ENCODE assay signal across 27 mouse cellular contexts in genomic region chr5:73066946-73067345, GRCm38 (mm10).
DNase-seq lines count a peak whose midpoint lies in the region; ATAC-seq and TF ChIP-seq lines count a peak whose summit lies in the region.
"Had no signal": no experiment of that assay in that cellular context is flagged by ENCODE, and none has a peak within 500 bp of the region (broad histone marks: within the 10 kb centered on the region; RNA-seq: fewer than 3 reads in every experiment).

No protein-coding gene starts in this region.

- no peaks in the 10 kb centered on the region for H3K9me3 ChIP-seq in kidney, embryonic 14.5 days (ENCODE audit: control insufficient read depth, low read length)
- H3K9me3 ChIP-seq in liver, embryonic 11.5 days (ENCODE audit: control insufficient read depth, low read length) = no peaks in the 10 kb centered on the region
- no peaks in the 10 kb centered on the region for H3K9me3 ChIP-seq in liver, postnatal 0 days (ENCODE audit: low read length)
- H3K9me3 ChIP-seq in midbrain, embryonic 15.5 days = no peaks in the 10 kb centered on the region
- H3K9me3 ChIP-seq: embryonic facial prominence, embryonic 12.5 days; forebrain, embryonic 15.5 days; heart, embryonic 15.5 days; hindbrain, embryonic 13.5 days; midbrain, embryonic 10.5 days had no signal

- DNase-seq in kidney, adult 18-20 months = peak; percentile 16
- peak; percentile 65 for DNase-seq in ZHBTc4 (ENCODE audit: low read depth, low spot score)
- DNase-seq in liver, embryonic 11.5 days (ENCODE audit: low spot score) = no peak
- no peak for DNase-seq in liver, postnatal 0 days
- DNase-seq in gastrocnemius, postnatal 4 days (ENCODE audit: low spot score in 2 of 2) = no peak
- DNase-seq in retina, postnatal 1 day = no peak
- DNase-seq: adrenal gland, postnatal 14 days; B cell, adult 2 months; cerebellum, adult 11 months; cerebellum, adult 9-10 months; embryo, embryonic 11 days; gastrocnemius, adult 2 months; gastrocnemius, postnatal 36 days; heart, postnatal 36 days; kidney, postnatal 36 days; lung, embryonic 14.5 days; lung, postnatal 14 days; right cerebral cortex, adult 18-20 months; spleen, adult 18-20 months had no signal

- TF ChIP-seq EP300 in liver, postnatal 0 days (IDR thresholded peaks at IDR 0.05; ENCODE audit: low read depth) = no peak

- H3K9ac ChIP-seq in kidney, embryonic 14.5 days (ENCODE audit: low read depth, low read length) = no peak overlapping the region
- H3K9ac ChIP-seq in liver, embryonic 11.5 days (ENCODE audit: low read depth, low read length) = no peak overlapping the region
- H3K9ac ChIP-seq in liver, postnatal 0 days (replicated peaks) = no peak overlapping the region
- H3K9ac ChIP-seq in midbrain, embryonic 15.5 days = no peak overlapping the region
- H3K9ac ChIP-seq: embryonic facial prominence, embryonic 12.5 days; forebrain, embryonic 15.5 days; heart, embryonic 15.5 days; hindbrain, embryonic 13.5 days; lung, embryonic 14.5 days had no signal

- no peak overlapping the region for H3K27ac ChIP-seq in kidney, embryonic 14.5 days (ENCODE audit: low read depth, low read length)
- H3K27ac ChIP-seq in liver, embryonic 11.5 days (ENCODE audit: low read depth, low read length) = no peak overlapping the region
- H3K27ac ChIP-seq in liver, postnatal 0 days (ENCODE audit: low read depth) = no peak overlapping the region
- H3K27ac ChIP-seq in midbrain, embryonic 15.5 days = no peak overlapping the region
- H3K27ac ChIP-seq: embryonic facial prominence, embryonic 12.5 days; forebrain, embryonic 15.5 days; gastrocnemius, adult 2 months; heart, embryonic 15.5 days; hindbrain, embryonic 13.5 days; midbrain, embryonic 10.5 days had no signal

- 52% methylated on average over 6 of the region's 6 CpGs for WGBS in kidney, embryonic 14.5 days
- WGBS in liver, embryonic 11.5 days = 50% methylated on average over 6 of the region's 6 CpGs
- 47% methylated on average over 6 of the region's 6 CpGs for WGBS in liver, postnatal 0 days (ENCODE audit: insufficient replicate concordance)
- 55% methylated on average over 6 of the region's 6 CpGs for WGBS in midbrain, embryonic 15.5 days

- 0 out of 2 replicates have a peak, but pooled peaks cover 4% of the 10 kb centered on the region for H3K4me1 ChIP-seq in kidney, embryonic 14.5 days (ENCODE audit: control insufficient read depth, insufficient read depth, low read length)
- H3K4me1 ChIP-seq in liver, embryonic 11.5 days (replicated peaks; ENCODE audit: control insufficient read depth, insufficient read depth, low read length) = no peaks in the 10 kb centered on the region
- H3K4me1 ChIP-seq in liver, postnatal 0 days (ENCODE audit: insufficient read depth) = no peaks in the 10 kb centered on the region
- H3K4me1 ChIP-seq in midbrain, embryonic 15.5 days = no peaks in the 10 kb centered on the region
- H3K4me1 ChIP-seq: heart, embryonic 15.5 days; midbrain, embryonic 10.5 days had no signal

- H3K36me3 ChIP-seq in kidney, embryonic 14.5 days (ENCODE audit: control insufficient read depth, insufficient read depth, low read length) = peaks cover 42% of the 10 kb centered on the region
- H3K36me3 ChIP-seq in liver, embryonic 11.5 days (ENCODE audit: control insufficient read depth, insufficient read depth, low read length) = peaks cover 41% of the 10 kb centered on the region
- H3K36me3 ChIP-seq in liver, postnatal 0 days (replicated peaks; ENCODE audit: insufficient read depth, low read length) = peaks cover 80% of the 10 kb centered on the region
- H3K36me3 ChIP-seq in midbrain, embryonic 15.5 days (replicated peaks) = peaks cover 20% of the 10 kb centered on the region

- TF ChIP-seq CTCF in liver, postnatal 0 days (IDR thresholded peaks at IDR 0.05; ENCODE audit: low read depth) = no peak

- H3K4me3 ChIP-seq in kidney, embryonic 14.5 days (ENCODE audit: low read length) = no peak overlapping the region
- H3K4me3 ChIP-seq in liver, embryonic 11.5 days (ENCODE audit: low read depth, low read length) = no peak overlapping the region
- H3K4me3 ChIP-seq in liver, postnatal 0 days (ENCODE audit: low read depth, low read length) = no peak overlapping the region
- no peak overlapping the region for H3K4me3 ChIP-seq in midbrain, embryonic 15.5 days
- H3K4me3 ChIP-seq: embryonic facial prominence, embryonic 12.5 days; forebrain, embryonic 15.5 days; gastrocnemius, adult 2 months; heart, embryonic 15.5 days; hindbrain, embryonic 13.5 days; midbrain, embryonic 10.5 days had no signal

- no peaks in the 10 kb centered on the region for H3K27me3 ChIP-seq in kidney, embryonic 14.5 days (ENCODE audit: control insufficient read depth, insufficient read depth, low read length)
- no peaks in the 10 kb centered on the region for H3K27me3 ChIP-seq in liver, embryonic 11.5 days (replicated peaks; ENCODE audit: control insufficient read depth, insufficient read depth, low read length)
- no peaks in the 10 kb centered on the region for H3K27me3 ChIP-seq in liver, postnatal 0 days (ENCODE audit: insufficient read depth, low read length)
- H3K27me3 ChIP-seq in midbrain, embryonic 15.5 days (replicated peaks) = no peaks in the 10 kb centered on the region
- H3K27me3 ChIP-seq: embryonic facial prominence, embryonic 12.5 days; forebrain, embryonic 15.5 days; heart, embryonic 15.5 days; hindbrain, embryonic 13.5 days had no signal

- no peak for ATAC-seq in kidney, embryonic 14.5 days (ENCODE audit: low FRiP score, low TSS enrichment)
- ATAC-seq in liver, embryonic 11.5 days (replicated peaks; ENCODE audit: low FRiP score) = peak; percentile 34; the same call in 1 of the 2 replicates
- peak; percentile 51 for ATAC-seq in liver, postnatal 0 days
- ATAC-seq in midbrain, embryonic 15.5 days (replicated peaks) = no peak
- ATAC-seq: forebrain, embryonic 15.5 days; midbrain, embryonic 16.5 days had no signal

- H3K4me2 ChIP-seq in kidney, embryonic 14.5 days (replicated peaks; ENCODE audit: low read depth, low read length) = no peak overlapping the region
- no peak overlapping the region for H3K4me2 ChIP-seq in liver, embryonic 11.5 days
- no peak overlapping the region for H3K4me2 ChIP-seq in liver, postnatal 0 days (ENCODE audit: low read depth, low read length)
- no peak overlapping the region for H3K4me2 ChIP-seq in midbrain, embryonic 15.5 days
- H3K4me2 ChIP-seq: embryonic facial prominence, embryonic 12.5 days; forebrain, embryonic 15.5 days; heart, embryonic 15.5 days; hindbrain, embryonic 13.5 days; lung, embryonic 14.5 days had no signal

Comparison
In these comparisons a context has a peak if more than half of its experiments do, and no peak if none do; other contexts are left out.
1. DNase-seq: peak in kidney, adult 18-20 months (single experiment) and ZHBTc4 (single experiment); none in liver, embryonic 11.5 days (single experiment), liver, postnatal 0 days (single experiment), gastrocnemius, postnatal 4 days (0 of 2) and retina, postnatal 1 day (single experiment).
2. ATAC-seq: peak in liver, embryonic 11.5 days (single experiment) and liver, postnatal 0 days (single experiment); none in kidney, embryonic 14.5 days (single experiment) and midbrain, embryonic 15.5 days (single experiment).